Mouse (Mus musculus): ENCODE measurements around the gene Nek5.

DNA sequence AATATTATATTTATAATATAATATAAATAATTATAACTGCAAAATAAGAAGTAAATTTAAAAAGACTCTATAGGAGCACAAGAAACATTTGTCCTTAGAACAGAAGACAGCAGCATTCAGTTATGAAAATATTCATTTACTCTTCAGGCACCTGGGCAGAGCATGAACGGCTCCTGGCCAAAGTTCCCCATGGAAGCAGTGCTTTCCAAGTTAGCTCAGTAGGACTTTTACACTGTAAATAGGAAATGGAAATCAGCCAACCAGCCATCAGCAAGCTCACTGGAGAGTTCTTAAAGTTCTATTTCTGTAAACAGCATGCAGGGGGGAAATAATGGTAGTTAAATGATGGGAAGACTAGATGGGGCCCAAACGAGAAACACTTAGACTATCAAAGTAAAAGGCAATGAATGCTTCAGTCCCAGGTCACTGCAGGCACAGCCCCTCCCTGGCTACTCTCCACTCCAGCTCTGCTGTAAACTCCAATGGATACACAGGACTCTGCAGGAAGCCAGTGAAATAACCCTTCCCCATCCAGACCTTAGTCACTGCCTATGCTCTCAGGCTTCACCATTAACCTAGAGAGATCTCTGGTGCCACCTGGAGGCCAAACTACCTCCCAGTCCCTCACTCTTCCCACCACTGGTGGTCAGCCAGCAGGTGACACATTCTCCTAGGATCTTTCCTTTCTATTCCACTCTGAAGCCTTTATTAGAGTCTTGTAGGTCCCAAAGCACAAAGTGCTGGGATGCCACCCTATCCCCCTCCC lies 77.0 kb downstream of the Nek5 start:
- TF ChIP-seq ZMIZ1 (IDR thresholded peaks at IDR 0.05; ENCODE audit: low read depth, low read length): no peak
- no peak for TF ChIP-seq MAX (IDR thresholded peaks at IDR 0.05; ENCODE audit: low read length)
- TF ChIP-seq CTCF (IDR thresholded peaks at IDR 0.05 in 2 of 3, conservative IDR thresholded peaks at IDR 0.05 in 1 of 3; ENCODE audit: control insufficient read depth in 1 of 3, insufficient read depth in 1 of 3, low read depth in 2 of 3, low read length in 3 of 3, poor library complexity in 1 of 3, severe bottlenecking in 1 of 3): peak; percentile 66 to 74 (median 67)
- no peak for TF ChIP-seq MAFK (IDR thresholded peaks at IDR 0.05; ENCODE audit: borderline replicate concordance, low read depth, low read length)
- no peak for TF ChIP-seq POLR2A (IDR thresholded peaks at IDR 0.05; ENCODE audit: control insufficient read depth in 1 of 2, insufficient read depth in 1 of 2, low read depth in 1 of 2, low read length in 2 of 2, poor library complexity in 1 of 2)
- TF ChIP-seq ZC3H11A (IDR thresholded peaks at IDR 0.05; ENCODE audit: low read depth, low read length): no peak
- TF ChIP-seq POLR2AphosphoS2 (IDR thresholded peaks at IDR 0.05; ENCODE audit: low read length): no peak
- TF ChIP-seq NELFE (IDR thresholded peaks at IDR 0.05; ENCODE audit: low read depth, low read length): no peak

Measured in MEL (cell line).